Mouse (Mus musculus) brain, embryonic 14.5 days (tissue): Measurements from ENCODE around the gene Rubcnl.

Source experiments
- CTCF ChIP-seq: fragments of 200-500 bp; IDR thresholded peaks from 2 replicates; pipeline ENCODE4 v1.5.1; 2012; ENCODE audit warnings: inconsistent platforms, mild to moderate bottlenecking, moderate library complexity, borderline replicate concordance; ENCODE audit not compliant: insufficient read depth, insufficient read length; ENCODE audit errors: extremely low read depth
- POLR2A ChIP-seq: fragments of 200-500 bp; IDR thresholded peaks from 2 replicates; pipeline ENCODE4 v1.6.1; 2012; ENCODE audit warnings: mild to moderate bottlenecking, inconsistent platforms, borderline replicate concordance; ENCODE audit not compliant: poor library complexity, insufficient read depth, insufficient read length, severe bottlenecking; ENCODE audit errors: extremely low read depth

- no peak for TF ChIP-seq POLR2A
- peak; percentile 97 for TF ChIP-seq CTCF
Measured at GRCm38 (mm10) chr14:75015856-75016714, at the start of gene Rubcnl.
